33 mouse cellular contexts compared by ENCODE assay signal in genomic region chrX:22554340-22554739, GRCm38 (mm10).
"Had no signal": no experiment of that assay in that cellular context is flagged by ENCODE, and none has a peak within 500 bp of the region (broad histone marks: within the 10 kb centered on the region; RNA-seq: fewer than 3 reads in every experiment).

No protein-coding gene starts in this region.

- H3K9ac ChIP-seq: heart, embryonic 12.5 days; heart, embryonic 13.5 days; heart, embryonic 15.5 days; hindbrain, embryonic 12.5 days; hindbrain, embryonic 13.5 days; hindbrain, embryonic 14.5 days; hindbrain, embryonic 15.5 days; kidney, embryonic 15.5 days had no signal

- H3K27ac ChIP-seq: heart, embryonic 10.5 days; heart, embryonic 13.5 days; heart, embryonic 15.5 days; hindbrain, embryonic 10.5 days; hindbrain, embryonic 12.5 days; hindbrain, embryonic 13.5 days; hindbrain, embryonic 14.5 days; hindbrain, embryonic 15.5 days; hindbrain, postnatal 0 days; kidney, embryonic 15.5 days; kidney, postnatal 0 days; layer of hippocampus, adult 2 months; left cerebral cortex, adult 2 months had no signal

- H3K27me3 ChIP-seq: heart, embryonic 12.5 days; heart, embryonic 13.5 days; heart, embryonic 15.5 days; hindbrain, embryonic 12.5 days; hindbrain, embryonic 13.5 days; hindbrain, embryonic 15.5 days; kidney, embryonic 15.5 days had no signal

- ATAC-seq: hindbrain, embryonic 16.5 days; hindbrain, postnatal 0 days; inflammation-experienced regulatory T-cells, adult 6 months had no signal

- H3K4me1 ChIP-seq: heart, embryonic 10.5 days; heart, embryonic 12.5 days; heart, embryonic 13.5 days; heart, embryonic 15.5 days; hindbrain, embryonic 10.5 days; hindbrain, embryonic 12.5 days; hindbrain, embryonic 13.5 days; hindbrain, embryonic 15.5 days; kidney, embryonic 15.5 days had no signal

- DNase-seq: heart, postnatal 10 days; heart, postnatal 14 days; heart, postnatal 36 days; heart, postnatal 4 days; kidney, adult 11 months; kidney, adult 18-20 months; kidney, adult 2 months; kidney, adult 8-10 months; kidney, adult 9 months; kidney, postnatal 10 days; kidney, postnatal 14 days; kidney, postnatal 25 days; kidney, postnatal 36 days; kidney, postnatal 4 days; layer of hippocampus, adult 9-11 months; layer of hippocampus, postnatal 36 days had no signal

- H3K36me3 ChIP-seq: heart, embryonic 10.5 days; heart, embryonic 12.5 days; heart, embryonic 13.5 days; heart, embryonic 15.5 days; hindbrain, embryonic 10.5 days; hindbrain, embryonic 12.5 days; hindbrain, embryonic 13.5 days; hindbrain, embryonic 15.5 days; kidney, embryonic 15.5 days had no signal

- H3K9me3 ChIP-seq: heart, embryonic 10.5 days; heart, embryonic 12.5 days; heart, embryonic 13.5 days; heart, embryonic 15.5 days; hindbrain, embryonic 10.5 days; hindbrain, embryonic 12.5 days; hindbrain, embryonic 13.5 days; hindbrain, embryonic 15.5 days; kidney, embryonic 15.5 days had no signal

- H3K4me3 ChIP-seq: heart, embryonic 10.5 days; heart, embryonic 12.5 days; heart, embryonic 13.5 days; heart, embryonic 15.5 days; hindbrain, embryonic 10.5 days; hindbrain, embryonic 12.5 days; hindbrain, embryonic 13.5 days; hindbrain, embryonic 15.5 days; kidney, embryonic 15.5 days; layer of hippocampus, adult 2 months; left cerebral cortex, adult 2 months had no signal

- H3K4me2 ChIP-seq: heart, embryonic 11.5 days; heart, embryonic 12.5 days; heart, embryonic 13.5 days; heart, embryonic 15.5 days; hindbrain, embryonic 12.5 days; hindbrain, embryonic 13.5 days; hindbrain, embryonic 14.5 days; hindbrain, embryonic 15.5 days; kidney, embryonic 15.5 days had no signal
